Mouse (Mus musculus) hindbrain, postnatal 0 days (tissue): Measurements from ENCODE around the gene Gramd4. TPM values are rescaled to one million over a fixed set of nuclear protein-coding genes. Genes with fewer than 3 reads are reported as not detected.

Source experiments
- ATAC-seq: fragments of 200-750 bp; cut with Nextera tagmentation; 2 replicates; pipeline ENCODE4 v1.8.0; 2017; ENCODE audit warnings: mild to moderate bottlenecking, moderate TSS enrichment, moderate library complexity
- DNase-seq: peaks from one replicate; pipeline ENCODE4 v3.0.0-alpha.2; 2015; ENCODE audit warnings: low spot score
- H3K27ac ChIP-seq: fragments of 300-500 bp; sonication (generic); 2 replicates; pipeline ENCODE4 v1.5.1; 2014; ENCODE audit warnings: mild to moderate bottlenecking
- H3K27me3 ChIP-seq: fragments of 300-500 bp; sonication (generic); 2 replicates; pipeline ENCODE4 v1.6.1; 2014; ENCODE audit warnings: low read length, mixed read lengths; ENCODE audit not compliant: insufficient read depth
- H3K36me3 ChIP-seq: fragments of 300-500 bp; sonication (generic); 2 replicates; pipeline ENCODE4 v1.6.1; 2014; ENCODE audit warnings: low read length, mixed read lengths; ENCODE audit not compliant: insufficient read depth
- H3K4me1 ChIP-seq: fragments of 300-500 bp; sonication (generic); 2 replicates; pipeline ENCODE4 v1.6.1; 2014; ENCODE audit warnings: antibody characterized with exemption, low read length, mixed read lengths; ENCODE audit not compliant: insufficient read depth
- H3K4me2 ChIP-seq: fragments of 300-500 bp; sonication (generic); 2 replicates; pipeline ENCODE4 v1.6.1; 2014; ENCODE audit warnings: low read depth, mild to moderate bottlenecking, low read length, moderate library complexity, mixed read lengths
- H3K4me3 ChIP-seq: fragments of 300-500 bp; sonication (generic); 2 replicates; pipeline ENCODE4 v1.5.1; 2014; ENCODE audit warnings: low read length
- H3K9ac ChIP-seq: fragments of 300-500 bp; sonication (generic); replicated peaks from 2 replicates; pipeline ENCODE4 v1.6.1; 2014; ENCODE audit warnings: mild to moderate bottlenecking, low read length, moderate library complexity, mixed read lengths
- H3K9me3 ChIP-seq: fragments of 300-500 bp; sonication (generic); 2 replicates; pipeline ENCODE4 v1.6.1; 2016; ENCODE audit warnings: low read length, mixed read lengths
- CTCF ChIP-seq: IDR thresholded peaks from 2 replicates; pipeline ENCODE4 v1.5.1; 2016; ENCODE audit warnings: antibody characterized with exemption, control low read depth, low read depth
- WGBS: fragments of 180-500 bp; shearing (Covaris S2); extraction: QIAGEN DNeasy Blood & Tissue Kit; methylation state at CpG from one replicate; pipeline ENCODE4 v1.1.7; 2014; 5-methylcytosine and 5-hydroxymethylcytosine counted together
- polyA plus RNA-seq: library from polyadenylated mRNA; unstranded; fragments of >200 nt; fragmentation: Nextera tagmentation; extraction: Ambion mirVana; gene quantifications from 2 replicates; pipeline ENCODE4 v1.2.1, GENCODE M21; 2015
- total RNA-seq: library from RNA; depleted of rRNA; stranded (reverse); fragments of >200 nt; gene quantifications from 2 replicates; pipeline ENCODE4 v1.2.3, GENCODE M21; 2014

The Gramd4 gene
- total and polyA plus RNA-seq, 2 experiments from 2014 or later = 18.6 to 36.2 TPM

DNA sequence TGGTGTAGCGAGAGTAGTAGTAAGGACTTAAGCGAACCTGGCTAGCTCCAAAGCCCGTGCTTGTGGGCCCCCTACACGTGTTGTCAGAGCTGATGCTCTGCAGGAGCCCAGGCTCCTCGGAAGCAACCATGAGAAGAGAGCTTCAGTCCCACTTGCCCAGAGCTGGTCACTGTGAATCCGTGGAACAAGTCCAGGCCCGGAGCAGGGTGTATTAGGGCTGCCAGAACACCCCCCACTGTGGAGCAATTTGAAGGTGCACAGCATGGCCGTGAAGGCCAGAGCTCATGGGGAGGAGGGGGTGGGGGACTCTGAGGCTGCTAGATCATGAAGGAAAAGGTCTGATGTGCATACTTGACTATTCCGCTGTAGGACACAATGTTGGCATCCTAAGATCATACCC is 44.1 kb downstream of the Gramd4 start:
- 75% methylated on average over 9 of the region's 9 CpGs for WGBS
- Histone ChIP-seq H3K9me3 (no peaks in the 10 kb centered on the region), H3K27ac (no peak overlapping the region), H3K4me3 (no peak overlapping the region), H3K27me3 (no peaks in the 10 kb centered on the region), H3K4me2 (no peak overlapping the region), H3K4me1 (no peaks in the 10 kb centered on the region), H3K9ac (no peak overlapping the region), H3K36me3 (peaks cover 4% of the 10 kb centered on the region; the same call in 1 of the 2 replicates)
- ATAC-seq = no peak
- no peak for DNase-seq
- TF ChIP-seq CTCF = no peak

DNA sequence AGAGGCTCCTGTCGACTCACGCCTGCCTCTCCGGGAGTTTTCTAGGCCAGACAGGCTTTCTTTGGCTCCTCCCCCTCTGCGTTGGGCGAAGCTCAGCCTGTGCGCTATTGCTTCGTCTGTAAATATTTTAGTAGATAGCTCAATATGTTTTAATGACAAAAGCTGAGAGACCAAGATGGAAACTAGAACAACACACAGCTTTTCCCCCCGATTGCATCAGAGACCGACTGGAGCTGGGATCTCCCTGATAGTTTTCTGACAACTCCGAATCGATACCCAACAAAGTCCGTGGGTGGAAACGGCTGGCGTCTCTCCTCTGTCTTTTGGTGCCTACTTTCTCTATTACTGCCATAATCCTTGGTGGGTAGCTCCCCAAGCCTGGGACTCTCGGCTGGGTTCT is 44.8 kb downstream of the Gramd4 start:
- no peak overlapping the region for H3K9ac ChIP-seq
- no peak overlapping the region for H3K4me2 ChIP-seq
- no peaks in the 10 kb centered on the region for H3K27me3 ChIP-seq
- no peak overlapping the region for H3K4me3 ChIP-seq
- DNase-seq (no peak), ATAC-seq (no peak)
- no peaks in the 10 kb centered on the region for H3K4me1 ChIP-seq
- no peak for TF ChIP-seq CTCF
- no peaks in the 10 kb centered on the region for H3K9me3 ChIP-seq
- peaks cover 4% of the 10 kb centered on the region; the same call in 1 of the 2 replicates for H3K36me3 ChIP-seq
- WGBS = 89% methylated on average over 15 of the region's 15 CpGs
- H3K27ac ChIP-seq = no peak overlapping the region

DNA sequence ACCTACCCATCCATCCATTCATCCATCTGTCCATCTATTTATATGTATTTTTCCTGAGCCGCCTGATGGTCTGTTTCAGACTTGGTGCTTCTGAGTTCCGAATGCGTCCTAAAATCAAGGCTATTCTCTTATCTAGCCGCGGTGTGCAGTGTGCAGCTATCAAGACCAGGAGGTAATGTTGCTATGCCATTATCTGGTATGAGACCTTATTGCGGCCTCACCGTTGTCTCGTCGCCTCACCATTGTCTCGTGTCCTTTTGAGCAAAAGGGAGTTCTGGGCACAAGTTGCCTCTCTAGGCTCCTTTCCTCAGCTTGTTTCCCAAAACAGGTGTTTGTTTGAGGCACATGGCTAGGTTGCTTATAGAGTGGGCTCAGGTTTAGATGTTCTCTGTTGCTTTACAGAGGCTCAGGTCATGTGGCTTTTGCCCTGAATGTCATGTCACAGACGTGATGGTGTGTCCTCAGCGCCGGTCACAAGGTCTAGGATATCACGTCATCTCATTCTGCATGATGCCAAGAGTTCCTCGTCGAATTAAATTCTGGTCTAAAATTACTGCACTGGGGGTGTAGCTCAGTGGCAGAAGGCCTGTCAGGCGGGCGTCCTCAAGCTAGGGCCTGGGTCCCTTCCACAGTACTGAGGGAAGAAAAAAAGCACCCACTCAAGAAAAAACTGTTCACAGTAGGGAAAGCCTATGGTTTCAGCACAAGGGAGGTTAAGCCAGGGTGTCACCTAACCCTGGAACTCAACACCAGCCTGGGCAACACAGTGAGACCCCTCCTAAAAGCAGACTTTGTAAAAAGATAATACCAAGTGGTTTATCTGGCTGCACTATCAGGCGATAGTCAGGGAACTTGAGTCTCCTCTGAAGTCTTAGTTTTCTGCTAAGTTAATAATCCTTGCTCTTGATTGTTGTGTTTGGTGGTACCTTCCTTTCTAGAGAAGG is 47.2 kb downstream of the Gramd4 start:
- Histone ChIP-seq H3K9me3 (no peaks in the 10 kb centered on the region), H3K36me3 (peaks cover 4% of the 10 kb centered on the region; the same call in 1 of the 2 replicates), H3K4me3 (no peak overlapping the region), H3K27me3 (no peaks in the 10 kb centered on the region), H3K4me1 (peaks cover 7% of the 10 kb centered on the region; the same call in 1 of the 2 replicates), H3K4me2 (no peak overlapping the region), H3K9ac (no peak overlapping the region), H3K27ac (no peak overlapping the region)
- TF ChIP-seq CTCF = no peak
- DNase-seq (no peak), ATAC-seq (no peak)
- WGBS = 89% methylated on average over 19 of the region's 19 CpGs

DNA sequence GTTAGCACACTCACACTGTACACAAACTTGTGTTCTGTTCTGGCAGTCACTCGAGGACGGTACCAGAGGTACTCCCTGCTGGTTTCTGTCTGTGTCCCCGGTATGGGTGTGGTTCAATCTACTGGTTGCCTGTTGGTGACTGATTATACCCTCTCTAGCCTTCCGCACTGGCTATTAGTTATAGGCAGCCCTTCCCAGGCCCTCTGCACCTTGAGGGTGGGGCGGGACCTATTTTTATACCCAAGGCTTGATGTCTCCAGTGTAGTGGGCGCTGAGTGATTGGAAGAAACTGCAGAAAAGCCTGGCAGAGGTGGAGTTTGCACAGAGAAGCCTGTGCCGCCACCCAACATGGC is 47.8 kb downstream of the Gramd4 start:
- no peak for DNase-seq
- peaks cover 4% of the 10 kb centered on the region; the same call in 1 of the 2 replicates for H3K36me3 ChIP-seq
- no peaks in the 10 kb centered on the region for H3K27me3 ChIP-seq
- no peaks in the 10 kb centered on the region for H3K9me3 ChIP-seq
- 85% methylated on average over 7 of the region's 7 CpGs for whole genome bisulfite sequencing
- TF ChIP-seq CTCF = no peak
- ATAC-seq = no peak
- no peak overlapping the region for H3K4me3 ChIP-seq
- no peak overlapping the region for H3K9ac ChIP-seq
- no peak overlapping the region for H3K4me2 ChIP-seq
- H3K27ac ChIP-seq = no peak overlapping the region
- H3K4me1 ChIP-seq = peaks cover 14% of the 10 kb centered on the region

DNA sequence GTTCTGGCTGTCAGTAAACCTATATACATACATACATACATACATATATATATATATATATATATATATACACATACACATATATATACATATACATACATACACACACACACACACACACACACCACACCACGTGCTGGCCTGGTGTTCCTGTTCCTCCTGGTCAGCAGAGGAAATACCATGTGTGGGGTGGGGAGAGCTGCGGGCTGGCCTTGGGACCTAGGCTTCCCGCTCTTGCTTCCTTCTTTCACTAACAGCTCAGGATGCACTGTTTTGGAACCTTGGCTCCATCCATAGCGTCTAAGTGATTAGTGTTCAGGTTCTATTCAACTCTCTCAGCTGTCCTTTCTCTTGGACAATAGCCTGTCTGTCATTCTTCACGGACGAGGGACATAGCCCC is 48.3 kb downstream of the Gramd4 start:
- DNase-seq (no peak), ATAC-seq (no peak)
- Histone ChIP-seq H3K4me1 (peaks cover 18% of the 10 kb centered on the region), H3K9ac (no peak overlapping the region), H3K36me3 (peaks cover 4% of the 10 kb centered on the region; the same call in 1 of the 2 replicates), H3K27me3 (no peaks in the 10 kb centered on the region), H3K4me3 (no peak overlapping the region), H3K4me2 (no peak overlapping the region), H3K27ac (no peak overlapping the region), H3K9me3 (no peaks in the 10 kb centered on the region)
- 54% methylated on average over 6 of the region's 6 CpGs for WGBS
- TF ChIP-seq CTCF = no peak

DNA sequence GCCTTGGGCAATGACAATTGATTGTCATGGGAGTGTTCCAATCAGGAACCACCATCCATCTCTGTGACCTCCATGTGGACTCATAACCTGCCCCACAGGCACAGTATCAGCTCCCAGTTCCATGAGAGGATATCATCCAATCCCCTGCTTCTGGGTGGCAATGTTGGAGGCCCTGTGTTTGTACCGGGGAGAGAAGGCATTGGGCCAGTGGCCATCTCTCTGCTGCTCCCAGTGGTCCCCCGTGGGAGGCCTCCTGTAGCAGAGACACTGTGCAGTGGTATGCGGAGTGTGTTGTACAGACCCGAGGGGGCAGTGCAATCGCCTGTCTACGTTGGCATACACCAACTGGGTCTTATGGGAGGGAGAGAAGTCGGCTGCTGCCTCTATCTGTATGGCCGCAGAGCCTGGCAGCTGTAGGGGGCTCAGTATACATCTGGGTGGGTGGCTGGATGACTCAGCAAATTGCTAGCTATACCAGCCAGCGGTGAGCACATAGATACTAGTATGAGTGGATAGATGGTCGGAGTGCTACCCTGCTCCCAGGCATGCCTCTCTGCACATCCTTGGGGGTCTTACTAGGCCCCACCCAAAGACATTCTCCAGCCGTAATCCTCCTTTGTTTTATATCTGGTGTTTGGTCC is 50.5 kb downstream of the Gramd4 start:
- no peak overlapping the region for H3K9ac ChIP-seq
- H3K9me3 ChIP-seq = no peaks in the 10 kb centered on the region
- peak; percentile 35 for DNase-seq
- no peaks in the 10 kb centered on the region for H3K27me3 ChIP-seq
- no peak overlapping the region for H3K4me3 ChIP-seq
- TF ChIP-seq CTCF = 0 out of 2 replicates have a peak, but pooled peaks have one; percentile 29
- no peak overlapping the region for H3K27ac ChIP-seq
- peak; percentile 57; the same call in 1 of the 2 replicates for ATAC-seq
- peaks cover 30% of the 10 kb centered on the region for H3K4me1 ChIP-seq
- H3K4me2 ChIP-seq = no peak overlapping the region
- 67% methylated on average over 11 of the region's 11 CpGs for WGBS
- no peaks in the 10 kb centered on the region for H3K36me3 ChIP-seq
